Mouse (Mus musculus) 3134 (cell line): ENCODE results near the gene Ralgds.
A peak's percentile ranks its signal among the peaks of the same experiment; 100 is the strongest.

Experiments used
- DNase-seq: peaks from one replicate; pipeline ENCODE4 v3.0.0-alpha.2; 2011; ENCODE audit warnings: low spot score; ENCODE audit not compliant: insufficient read length; ENCODE audit errors: extremely low read depth

Ralgds gene

DNA sequence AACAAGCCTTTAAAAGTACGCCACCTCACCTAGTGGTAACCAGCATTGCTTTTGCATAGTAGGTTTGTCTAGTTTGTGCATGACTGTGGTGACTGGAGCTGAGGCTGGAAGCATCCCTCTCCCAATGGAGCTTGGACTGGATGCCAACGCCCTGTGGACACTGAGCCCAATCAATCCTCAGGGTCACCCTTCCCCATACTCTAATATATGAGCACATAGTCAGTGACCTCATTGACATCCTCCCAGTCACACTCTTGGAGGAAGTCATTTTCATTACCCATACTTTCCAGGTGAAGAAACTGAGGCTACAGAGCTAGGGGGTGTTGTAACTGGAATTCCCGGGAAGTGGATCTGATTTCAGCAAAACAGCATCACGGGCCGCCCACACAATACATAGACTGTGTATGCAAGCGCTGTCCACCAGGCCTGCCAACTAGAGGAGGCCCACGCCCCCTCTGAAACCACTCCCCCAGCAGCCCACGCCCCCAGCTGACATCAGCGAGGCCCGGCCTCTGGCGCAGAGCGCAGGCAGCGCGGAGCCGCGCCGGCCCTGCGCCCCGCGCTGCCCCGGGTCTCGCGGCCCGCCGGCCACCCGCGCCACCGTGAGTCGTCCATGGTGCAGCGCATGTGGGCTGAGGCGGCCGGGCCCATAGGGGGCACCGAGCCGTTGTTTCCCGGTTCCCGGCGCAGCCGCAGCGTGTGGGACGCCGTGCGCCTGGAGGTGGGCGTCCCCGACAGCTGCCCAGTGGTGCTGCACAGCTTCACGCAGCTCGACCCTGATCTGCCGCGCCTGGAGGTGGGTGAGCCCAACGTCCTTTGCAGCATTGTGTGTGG lies 20.2 kb downstream of the Ralgds start:
- DNase-seq = peak; percentile 87

DNA sequence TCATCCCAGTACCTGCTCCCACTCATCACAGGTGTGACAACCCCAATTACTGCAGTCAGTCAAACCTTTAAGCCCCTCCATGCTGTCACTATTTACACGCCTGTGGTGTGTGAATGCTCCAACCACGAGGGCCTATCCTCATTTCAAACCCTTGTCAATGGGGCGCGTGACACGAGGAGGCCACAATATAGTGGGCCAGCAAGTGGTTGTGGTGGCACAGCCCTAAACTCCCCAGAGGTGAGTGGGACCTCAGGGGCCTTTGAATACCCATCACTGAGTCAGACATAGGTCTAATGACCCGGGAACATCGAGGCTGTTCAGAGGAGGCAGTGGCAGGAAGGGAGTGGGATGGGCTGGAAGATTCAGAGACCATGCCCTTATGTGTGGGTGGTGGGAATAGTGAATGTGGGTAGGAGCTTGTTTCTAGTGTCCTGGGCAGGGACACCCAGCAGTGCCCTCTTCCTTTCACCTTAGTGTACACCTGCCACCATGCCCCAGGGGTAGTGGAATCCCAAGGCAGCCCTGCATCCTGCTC lies 21.0 kb downstream of the Ralgds start:
- no peak for DNase-seq

DNA sequence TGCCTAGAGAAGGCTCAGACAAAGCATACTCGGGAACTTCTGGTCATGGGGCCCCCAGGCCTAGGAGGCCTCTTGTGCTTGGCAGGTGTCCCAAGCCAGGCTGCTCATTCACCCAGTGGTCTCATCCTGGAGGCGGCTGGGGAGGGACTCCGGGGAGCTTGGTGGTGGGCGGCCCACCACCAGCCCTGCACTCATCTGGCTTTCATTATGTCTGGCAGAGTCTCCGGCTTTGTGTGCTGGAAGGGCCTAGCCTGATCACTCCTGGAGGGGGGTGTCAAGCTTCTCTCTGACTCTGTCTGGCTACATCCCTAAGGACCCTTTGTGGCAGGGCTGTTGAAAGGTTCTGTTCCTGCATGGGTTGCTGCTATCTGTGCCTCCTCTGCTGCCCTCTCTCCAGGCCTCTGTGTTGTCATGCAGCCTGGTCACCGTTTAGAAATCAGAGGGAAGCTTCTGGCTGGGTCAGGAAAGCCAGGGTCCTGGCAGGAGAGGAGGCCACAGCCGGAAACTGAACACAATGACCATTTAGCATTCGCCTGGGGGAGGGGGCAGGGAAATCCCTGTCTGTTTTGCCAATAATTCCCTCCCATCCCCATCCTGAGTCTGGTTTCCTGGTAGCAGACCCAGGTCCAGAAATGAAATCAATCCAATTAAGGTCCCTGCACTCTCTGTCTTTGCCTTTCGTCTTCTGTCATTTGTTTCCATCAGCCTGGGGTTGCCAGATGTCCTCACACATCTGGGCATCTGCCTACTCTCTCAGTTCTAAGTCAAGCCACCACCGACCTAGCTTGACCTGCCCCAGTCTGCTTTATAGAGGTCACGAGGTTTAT lies 21.7 kb downstream of the Ralgds start:
- no peak for DNase-seq

DNA sequence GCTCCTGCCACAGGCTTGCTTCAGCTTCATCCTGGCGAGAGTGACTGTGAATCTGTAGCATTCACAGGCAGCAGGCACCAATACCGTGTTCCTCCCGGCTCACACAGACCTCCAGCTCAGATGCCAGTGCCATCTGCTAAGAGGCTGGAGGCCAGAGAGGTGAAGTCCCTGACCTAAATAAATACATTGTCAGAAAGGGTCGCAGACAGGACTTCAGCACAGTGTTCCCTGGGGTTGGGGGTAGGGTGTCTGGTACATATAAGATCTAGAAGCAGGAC lies 22.3 kb downstream of the Ralgds start:
- no peak for DNase-seq

DNA sequence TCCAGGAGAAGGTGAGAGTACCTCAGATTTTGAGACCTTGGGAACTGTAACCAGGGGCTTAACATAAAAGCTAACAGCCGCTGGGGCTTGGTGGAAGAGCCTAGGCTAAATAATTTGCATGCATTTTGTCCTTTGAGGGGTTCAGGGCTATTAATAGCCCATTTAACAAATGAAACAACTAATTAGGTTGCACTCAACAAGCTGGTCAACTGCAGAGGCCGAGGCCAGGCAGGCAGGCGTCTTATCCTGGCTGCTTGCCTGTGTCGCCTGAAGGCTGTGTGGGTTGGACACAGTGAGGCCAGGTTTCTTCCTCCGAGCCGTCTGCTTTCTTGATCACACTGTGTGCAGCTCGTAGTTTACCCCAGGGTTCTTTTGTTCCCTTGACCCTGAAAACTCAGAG lies 22.7 kb downstream of the Ralgds start:
- DNase-seq = no peak

DNA sequence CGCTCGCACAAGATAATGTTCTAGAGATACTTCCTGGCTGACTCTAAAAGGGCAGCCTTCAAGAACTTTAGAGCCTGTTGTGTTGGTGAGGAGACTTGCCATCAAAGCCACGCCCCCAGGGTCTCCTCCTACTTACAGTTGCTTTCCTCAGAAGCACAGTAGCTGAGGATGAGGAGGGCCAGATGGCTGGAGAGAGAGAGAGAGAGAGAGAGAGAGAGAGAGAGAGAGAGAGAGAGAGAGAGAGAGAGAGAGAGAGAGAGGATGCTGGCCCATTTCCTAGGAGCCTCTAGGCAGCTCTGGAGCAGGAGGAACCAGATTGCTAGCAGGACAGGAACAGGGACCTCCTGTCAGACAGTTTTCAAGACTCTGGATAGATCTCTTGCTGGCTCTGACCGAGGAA lies 23.2 kb downstream of the Ralgds start:
- no peak for DNase-seq

DNA sequence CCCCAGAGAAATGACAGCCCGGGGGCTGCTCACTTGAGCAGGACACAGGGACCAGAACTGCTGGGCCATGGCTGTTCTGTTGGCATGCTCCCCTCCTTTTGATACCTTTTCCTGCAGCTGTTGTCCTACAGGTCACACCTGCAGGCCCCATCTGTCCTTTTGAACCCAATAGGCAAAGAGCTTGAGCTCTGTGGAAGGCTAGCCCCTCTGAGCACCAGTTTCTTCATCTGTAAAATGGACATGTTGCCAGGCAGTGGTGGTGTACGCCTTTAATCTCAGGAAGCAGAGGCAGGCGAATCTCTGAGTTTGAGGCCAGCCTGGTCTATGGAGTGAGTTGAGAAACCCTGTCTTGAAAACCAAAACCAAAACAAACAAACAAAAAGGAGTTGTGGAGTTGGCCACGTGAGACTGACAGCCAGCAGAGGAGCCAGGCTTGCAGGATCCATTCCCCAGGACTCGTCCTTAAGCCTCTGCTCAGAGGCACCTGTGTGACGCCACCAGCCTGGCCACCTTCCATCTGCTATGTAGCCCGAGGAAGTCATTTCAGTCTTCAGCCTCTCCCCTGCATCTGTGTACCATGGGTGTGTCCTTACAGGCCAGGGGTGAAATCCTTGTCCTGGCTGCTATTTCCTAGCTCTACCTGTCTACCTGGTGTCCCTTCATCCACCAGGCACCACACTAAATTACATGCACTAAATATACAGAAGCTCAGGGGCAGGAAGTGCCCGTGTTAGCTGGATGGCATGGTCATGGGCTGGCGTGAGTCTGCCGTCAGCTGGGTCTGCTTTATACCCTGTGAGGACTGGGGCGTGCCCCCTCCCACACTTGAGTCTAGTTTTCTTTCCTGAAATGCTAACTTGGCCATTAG lies 24.1 kb downstream of the Ralgds start:
- DNase-seq = no peak

DNA sequence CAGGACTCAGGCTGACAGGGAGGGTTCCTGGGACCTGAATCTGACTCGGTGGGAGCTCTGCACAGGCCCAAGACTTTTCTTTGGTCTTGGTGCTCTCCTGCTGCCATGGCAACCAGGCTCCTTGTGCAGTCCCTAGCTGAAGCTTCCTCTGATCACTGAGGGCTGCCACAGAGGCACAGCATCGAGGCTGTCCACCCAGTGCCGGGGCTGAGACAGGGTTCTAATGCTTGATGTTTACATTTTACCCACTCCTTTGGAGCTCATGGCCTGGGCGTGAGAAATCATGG lies 24.7 kb downstream of the Ralgds start:
- no peak for DNase-seq

DNA sequence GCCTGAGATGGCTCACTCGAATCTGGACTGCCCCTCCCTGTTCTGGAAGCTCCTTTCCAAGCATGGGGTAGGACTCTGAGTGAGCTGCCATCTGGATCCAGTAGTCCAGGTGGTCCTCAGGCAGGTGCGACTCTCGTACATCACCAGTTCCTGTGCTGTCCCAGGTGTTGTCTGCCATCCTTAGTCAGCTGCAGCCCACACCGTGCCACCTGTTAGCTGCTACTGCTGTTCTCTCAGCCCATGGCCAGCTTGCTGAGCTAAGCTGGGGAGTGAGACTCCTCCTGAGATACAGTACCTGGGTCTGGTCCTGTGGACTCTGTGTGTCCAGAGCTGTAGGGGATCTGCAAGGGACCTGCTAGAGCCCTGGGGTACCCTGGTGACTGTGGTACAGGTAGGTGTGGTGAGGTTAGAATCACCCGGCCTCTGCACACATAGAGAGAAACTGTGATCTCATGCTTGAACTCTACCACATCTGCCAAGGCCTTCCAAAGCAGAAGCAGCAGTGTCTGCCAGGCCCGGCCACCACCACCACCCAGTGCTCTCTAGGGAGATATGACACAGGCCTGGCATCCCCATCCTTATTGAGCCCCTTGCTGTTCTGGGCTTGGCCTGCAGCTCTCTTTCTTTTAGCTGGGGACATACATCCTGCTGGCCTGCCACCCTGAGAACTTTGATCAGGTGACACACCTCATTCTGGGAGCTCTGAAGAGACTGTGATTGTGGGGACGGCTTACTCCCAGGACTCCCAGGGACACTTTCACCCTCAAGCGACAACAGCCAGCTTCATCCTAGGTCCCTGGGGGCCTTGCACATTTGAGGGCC lies 25.3 kb downstream of the Ralgds start:
- peak; percentile 69 for DNase-seq

DNA sequence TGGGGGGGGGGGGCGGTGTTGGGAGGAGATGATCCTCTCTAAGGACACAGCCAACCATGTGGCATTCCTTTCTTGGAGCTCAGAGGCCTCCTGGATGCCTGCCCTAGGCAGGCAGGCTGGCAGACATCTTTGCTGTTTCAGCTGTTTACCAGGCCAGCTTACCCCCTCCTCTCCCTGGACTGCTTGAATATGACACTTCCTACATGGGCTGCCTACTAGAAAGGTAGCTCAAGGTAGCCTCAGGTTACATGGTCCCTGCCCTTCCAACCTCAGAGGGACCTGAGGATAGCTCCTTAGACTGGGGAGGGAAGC lies 25.8 kb downstream of the Ralgds start:
- no peak for DNase-seq

DNA sequence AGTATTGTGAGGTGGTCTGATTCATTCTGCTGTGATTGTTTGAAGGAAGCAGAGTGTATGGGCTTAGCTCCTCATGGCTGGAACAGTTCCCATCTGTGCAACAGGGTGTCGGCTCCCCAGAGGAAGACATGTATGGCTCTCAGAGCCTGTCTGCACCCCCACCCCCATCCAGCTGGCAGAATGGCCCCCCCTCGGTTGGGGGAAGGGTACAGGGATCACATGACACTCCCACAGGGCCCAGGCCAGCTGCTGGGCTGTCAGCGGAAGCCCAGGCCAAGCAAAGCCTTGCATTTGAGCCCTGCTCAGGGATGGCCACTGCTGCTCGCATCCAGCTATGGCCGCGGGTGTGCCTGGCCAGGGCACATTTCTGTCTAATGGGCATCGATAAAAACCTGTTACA lies 26.3 kb downstream of the Ralgds start:
- peak; percentile 56 for DNase-seq

DNA sequence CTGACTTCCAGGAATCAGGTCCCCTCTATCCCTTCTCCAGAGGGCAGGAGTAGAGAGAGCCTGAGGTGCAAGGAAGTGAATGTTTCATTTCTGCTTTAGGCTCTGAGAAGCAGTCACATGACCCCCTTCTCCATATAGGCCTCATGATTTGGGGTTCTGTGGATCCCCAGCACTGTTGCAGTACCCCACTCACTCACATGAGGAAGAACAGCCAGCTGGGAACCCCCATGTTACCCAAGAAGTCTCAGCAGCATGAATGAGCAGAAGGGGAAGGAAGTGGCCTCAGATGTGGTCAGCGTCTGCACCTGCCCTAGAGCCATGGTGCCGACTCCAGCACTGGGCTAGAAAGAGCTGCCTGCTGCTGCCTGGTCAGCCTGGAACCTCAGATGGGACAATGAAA lies 27.0 kb downstream of the Ralgds start:
- DNase-seq = no peak

DNA sequence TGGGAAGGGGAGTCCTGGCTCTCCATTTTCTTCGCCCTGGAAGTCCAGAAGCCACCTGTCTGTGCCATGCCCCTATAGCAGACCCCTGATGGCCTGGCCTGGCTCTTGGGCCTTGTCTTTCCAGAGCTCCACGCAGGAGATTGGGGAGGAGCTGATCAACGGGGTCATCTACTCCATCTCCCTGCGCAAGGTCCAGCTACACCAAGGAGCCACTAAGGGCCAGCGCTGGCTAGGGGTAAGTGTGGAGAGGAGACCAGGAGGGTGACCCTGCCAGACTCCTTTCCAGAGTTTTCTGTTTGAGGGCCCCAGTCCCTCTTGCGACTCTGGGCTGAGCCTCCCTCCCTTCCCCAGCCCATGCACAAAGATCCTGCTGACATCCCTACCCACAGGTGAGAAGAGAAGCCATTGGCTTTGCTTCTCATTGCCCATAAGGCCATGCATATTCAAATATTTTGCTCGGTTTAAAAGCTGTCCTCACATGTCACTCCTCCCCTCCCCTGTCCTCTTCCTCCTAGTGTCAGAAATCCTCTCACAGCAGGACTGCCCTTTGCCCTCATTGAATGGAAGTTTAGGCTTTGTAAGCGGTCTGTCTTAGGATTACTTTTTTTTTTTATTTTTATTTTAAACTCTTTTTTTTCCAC lies 27.8 kb downstream of the Ralgds start:
- DNase-seq = no peak

DNA sequence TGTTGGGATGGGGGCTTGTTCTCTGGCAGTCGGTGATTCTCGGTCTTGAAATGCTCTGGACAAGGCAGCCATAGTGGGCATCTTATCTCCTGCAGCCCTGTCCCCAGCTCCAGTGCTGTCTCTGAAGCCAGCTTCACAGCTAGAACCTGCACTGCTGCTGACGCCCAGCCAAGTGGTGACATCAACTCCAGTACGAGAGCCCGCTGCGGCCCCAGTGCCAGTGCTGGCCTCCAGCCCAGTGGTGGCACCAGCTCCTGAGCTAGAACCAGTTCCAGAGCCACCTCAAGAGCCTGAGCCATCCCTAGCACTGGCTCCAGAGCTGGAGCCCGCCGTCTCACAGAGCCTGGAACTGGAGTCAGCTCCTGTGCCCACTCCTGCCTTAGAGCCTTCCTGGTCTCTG lies 31.0 kb downstream of the Ralgds start:
- peak; percentile 56 for DNase-seq

DNA sequence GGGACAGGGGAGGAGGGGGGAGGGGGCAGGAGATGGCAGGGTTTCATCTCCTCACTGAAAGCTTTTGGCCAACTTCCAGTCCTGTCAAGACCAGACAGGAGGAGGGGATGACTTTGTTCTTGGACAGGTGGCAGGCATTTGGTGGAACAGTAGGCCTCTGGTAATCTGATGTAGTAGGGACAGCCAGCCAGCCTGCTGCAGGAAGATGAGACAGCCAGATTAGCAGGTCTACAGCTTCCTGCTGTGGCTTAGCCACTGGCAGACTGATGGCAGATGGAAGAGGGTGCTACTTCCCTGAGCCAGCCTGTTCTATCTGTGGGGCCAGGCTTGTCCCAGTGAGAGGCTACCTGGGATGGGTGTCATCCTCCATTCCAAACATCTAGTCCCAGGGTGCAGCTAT lies 33.1 kb downstream of the Ralgds start:
- DNase-seq = no peak

DNA sequence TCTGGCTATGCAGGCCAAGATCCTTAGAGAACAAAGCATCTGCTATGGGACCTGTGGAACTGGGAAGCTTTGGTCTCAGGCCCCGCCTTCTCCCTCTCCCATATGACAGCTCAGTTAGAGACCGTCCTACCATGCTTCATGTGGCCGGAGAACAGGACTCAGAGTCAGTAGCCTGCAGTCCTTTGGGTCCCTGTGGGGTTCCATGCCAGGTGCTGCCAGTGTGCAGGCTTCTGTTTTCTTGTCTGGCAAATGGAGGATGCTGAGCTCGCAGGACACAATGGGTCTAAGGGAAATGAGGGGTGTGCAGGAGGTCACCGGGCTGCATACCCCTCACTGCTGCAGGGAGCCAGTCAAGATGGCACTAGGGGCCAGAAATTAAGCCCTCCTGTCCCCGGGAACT lies 33.6 kb downstream of the Ralgds start:
- no peak for DNase-seq

DNA sequence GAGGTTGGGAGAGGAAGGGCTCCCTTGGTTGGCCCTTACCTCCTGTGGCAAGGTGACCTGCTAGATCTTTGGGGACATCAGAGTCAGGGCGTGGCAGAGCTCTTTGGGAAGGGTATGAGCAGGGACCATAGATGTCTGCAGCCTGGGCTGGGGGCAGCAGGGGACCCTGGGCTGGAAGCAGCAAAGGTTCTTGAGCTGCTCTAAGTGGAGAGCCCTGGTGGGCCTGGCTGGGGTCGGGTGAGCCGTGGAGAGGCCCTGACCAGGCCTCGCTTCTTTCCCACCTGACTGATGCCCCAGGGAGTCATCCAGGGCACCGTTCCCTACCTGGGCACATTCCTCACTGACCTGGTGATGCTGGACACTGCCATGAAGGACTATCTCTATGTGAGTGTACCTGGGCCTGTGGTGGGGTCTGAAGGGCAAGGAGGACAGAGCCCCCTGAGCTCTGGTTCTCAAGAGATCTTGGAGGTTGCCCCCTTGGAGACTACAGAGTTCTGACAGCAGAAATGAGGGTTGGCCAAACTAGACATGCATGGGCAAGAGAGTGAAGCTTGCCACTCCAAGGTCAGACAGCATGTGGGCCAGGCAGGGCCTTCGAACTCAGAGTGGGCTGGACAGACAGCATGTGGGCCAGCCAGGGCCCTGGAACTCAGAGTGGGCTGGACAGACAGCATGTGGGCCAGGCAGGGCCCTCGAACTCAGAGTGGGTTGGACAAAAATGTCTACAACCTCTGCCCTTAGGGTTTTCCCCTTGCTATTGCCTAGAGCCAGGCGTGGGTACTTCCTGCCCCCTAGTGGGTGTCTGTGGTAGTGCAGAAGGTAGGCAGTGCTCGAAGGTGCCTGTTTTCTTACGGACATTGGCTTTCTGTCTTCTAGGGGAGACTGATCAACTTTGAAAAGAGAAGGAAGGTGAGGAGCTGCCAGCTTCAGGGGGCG lies 34.6 kb downstream of the Ralgds start:
- peak; percentile 64 for DNase-seq

DNA sequence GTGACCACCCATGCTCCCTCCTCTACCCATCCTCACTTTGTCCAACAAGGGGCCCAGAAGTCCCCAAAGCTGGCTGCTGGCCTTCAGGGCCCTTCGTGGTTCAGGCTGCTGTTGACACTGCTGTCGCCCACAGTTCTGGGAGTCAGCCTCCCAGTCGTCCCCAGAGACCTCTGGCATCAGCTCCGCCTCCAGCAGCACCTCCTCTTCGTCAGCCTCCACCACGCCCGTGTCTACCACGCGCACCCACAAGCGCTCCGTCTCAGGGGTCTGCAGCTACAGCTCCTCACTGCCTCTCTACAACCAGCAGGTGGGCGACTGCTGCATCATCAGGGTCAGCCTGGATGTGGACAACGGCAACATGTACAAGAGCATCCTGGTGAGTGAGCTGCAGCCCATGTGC lies 36.2 kb downstream of the Ralgds start:
- no peak for DNase-seq

DNA sequence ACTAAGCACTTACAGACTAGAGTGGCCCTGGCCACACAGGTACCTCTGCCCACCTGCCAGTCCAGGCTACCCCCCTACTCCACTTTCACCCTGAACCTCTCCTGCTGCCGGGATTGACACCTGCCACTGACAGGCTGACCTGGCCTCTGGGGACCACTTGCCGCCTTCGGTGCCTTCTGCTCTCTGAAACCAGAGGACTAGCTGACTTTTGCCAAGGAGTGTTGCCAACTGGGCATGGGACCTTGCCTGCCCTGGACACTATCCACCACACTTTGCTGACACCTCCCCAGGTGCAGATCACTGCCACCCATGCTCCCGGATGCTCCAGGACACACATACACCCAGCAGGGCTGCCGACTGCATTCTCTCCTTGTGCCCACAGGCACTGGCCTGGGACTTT lies 39.4 kb downstream of the Ralgds start:
- no peak for DNase-seq
